Mouse (Mus musculus) gastrocnemius, adult 2 months (tissue): ENCODE results near the gene Srms. TPM values are rescaled to one million over a fixed set of nuclear protein-coding genes. Genes with fewer than 3 reads are reported as not detected.

Experiments
- DNase-seq: peaks from one replicate; pipeline ENCODE4 v3.0.0; 2022
- H3K27ac ChIP-seq: fragments of 200-600 bp; 2 replicates; pipeline ENCODE4 v1.8.1; 2022; ENCODE audit warnings: mild to moderate bottlenecking
- H3K4me3 ChIP-seq: fragments of 200-600 bp; 2 replicates; pipeline ENCODE4 v1.8.1; 2022; ENCODE audit warnings: mild to moderate bottlenecking, moderate library complexity
- CTCF ChIP-seq: fragments of 200-600 bp; IDR thresholded peaks from 2 replicates; pipeline ENCODE4 v1.8.1; 2022; ENCODE audit warnings: antibody characterized with exemption, mild to moderate bottlenecking, moderate library complexity
- intact Hi-C: fragments of 180-260 bp; cut with DNase I; formaldehyde crosslinking; loops from one replicate; pipeline ENCODE4 v1.15.1; 2025
- total RNA-seq, 2 experiments: library from RNA; stranded (reverse); gene quantifications; 2 replicates each; pipeline ENCODE4 v1.2.3; 2021

Gene Srms
- total RNA-seq, 2 experiments from 2014 or later = 0.17 to 0.28 TPM

- H3K27ac ChIP-seq = peak overlapping the region; percentile 93
- intact Hi-C loops = loop anchor here (1.0 to 10.0 kb wide), 5 partner anchors 58 to 408 kb away; partner anchors contain the start of genes Helz2, Prpf6, Rtel1 and Samd10
Observed at GRCm38 (mm10) chr2:181186635-181187034, 26.4 kb downstream of the Srms start.

GRCm38 (mm10) chr2:181180898-181181297 is 32.1 kb downstream of the Srms start:
- intact Hi-C loops = loop anchor here (10.0 kb wide), 2 partner anchors 64 to 414 kb away; partner anchors contain the start of genes Helz2, Prpf6, Samd10 and Zfp512b
- Histone ChIP-seq H3K4me3 (no peak overlapping the region), H3K27ac (no peak overlapping the region)
- no peak for DNase-seq
- no peak for TF ChIP-seq CTCF

More at GRCm38 (mm10) chr2:181186635-181187034, 26.4 kb downstream of the Srms start:
- peak; percentile 100; the same call in 1 of the 2 replicates for TF ChIP-seq CTCF
- DNase-seq = peak; percentile 88
- peak overlapping the region; percentile 78 for H3K4me3 ChIP-seq

DNA sequence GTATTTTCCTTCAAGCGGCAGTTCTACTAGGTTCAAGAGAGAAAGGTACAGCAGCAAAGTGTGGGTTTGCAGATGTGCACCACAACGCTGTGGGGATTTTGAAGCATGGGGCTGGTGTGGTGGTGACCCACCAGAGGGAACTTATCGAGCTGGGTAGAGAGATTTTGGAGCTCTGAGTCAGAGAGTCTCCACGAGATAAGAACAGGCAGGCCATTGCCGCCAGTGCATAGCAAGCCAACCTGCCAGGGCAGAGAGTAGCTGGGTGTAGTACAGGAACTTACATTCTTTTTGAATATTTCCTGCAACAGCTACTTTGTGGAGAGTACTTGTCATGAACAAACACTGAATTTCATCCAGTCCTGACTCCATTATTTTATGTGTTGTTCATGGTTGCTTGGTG is 34.5 kb downstream of the Srms start:
- H3K27ac ChIP-seq = no peak overlapping the region
- intact Hi-C loops = no loop called here
- no peak for DNase-seq
- H3K4me3 ChIP-seq = no peak overlapping the region
- no peak for TF ChIP-seq CTCF

- no peak for DNase-seq
- intact Hi-C loops = no loop called here
- Histone ChIP-seq H3K4me3 (no peak overlapping the region), H3K27ac (no peak overlapping the region)
- TF ChIP-seq CTCF = no peak
Observed at GRCm38 (mm10) chr2:181178015-181178414, 35.0 kb downstream of the Srms start.

GRCm38 (mm10) chr2:181174646-181175045 is 38.3 kb downstream of the Srms start:
- Histone ChIP-seq H3K27ac (no peak overlapping the region), H3K4me3 (no peak overlapping the region)
- intact Hi-C loops = no loop called here
- no peak for TF ChIP-seq CTCF
- DNase-seq = no peak

DNA sequence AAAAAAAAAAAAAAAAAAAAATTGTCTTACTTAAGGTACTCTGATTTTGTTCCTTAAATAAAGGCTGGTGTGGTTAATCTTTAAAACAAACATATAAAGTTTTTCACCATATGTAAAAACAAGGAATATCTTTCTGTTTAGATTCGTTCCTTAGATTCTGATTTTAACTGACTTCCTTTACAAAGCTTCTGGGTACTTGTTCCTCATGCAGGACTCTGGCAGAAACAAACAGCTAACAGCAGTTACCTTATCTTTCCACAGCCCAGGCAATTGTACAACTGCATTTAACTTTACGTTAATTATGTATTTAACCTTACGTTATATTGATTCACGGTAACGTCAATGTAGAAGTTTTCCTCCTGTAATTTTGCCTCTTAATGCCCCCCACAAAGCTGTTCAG is 46.5 kb downstream of the Srms start:
- intact Hi-C loops = no loop called here
- Histone ChIP-seq H3K27ac (no peak overlapping the region), H3K4me3 (no peak overlapping the region)
- TF ChIP-seq CTCF = no peak
- DNase-seq = no peak

DNA sequence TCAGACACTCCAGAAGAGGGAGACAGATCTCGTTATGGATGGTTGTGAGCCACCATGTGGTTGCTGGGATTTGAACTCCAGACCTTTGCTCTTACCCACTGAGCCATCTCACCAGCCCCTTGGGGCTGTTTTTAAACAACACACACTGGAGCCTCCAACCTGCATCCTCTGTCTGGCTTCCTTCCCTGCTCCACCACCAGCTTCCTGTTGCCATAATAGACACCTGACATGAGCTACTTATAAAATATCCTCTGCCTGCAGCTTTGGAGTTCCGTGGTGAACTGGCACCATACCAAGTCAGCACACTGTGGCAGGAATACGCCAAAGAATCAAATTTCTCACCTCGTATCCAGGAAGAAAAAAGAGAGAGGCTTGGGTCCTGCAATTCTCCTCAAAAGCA is 52.2 kb downstream of the Srms start:
- H3K27ac ChIP-seq = peak overlapping the region; percentile 99
- DNase-seq = no peak
- no peak for TF ChIP-seq CTCF
- H3K4me3 ChIP-seq = no peak overlapping the region
- intact Hi-C loops = no loop called here

DNA sequence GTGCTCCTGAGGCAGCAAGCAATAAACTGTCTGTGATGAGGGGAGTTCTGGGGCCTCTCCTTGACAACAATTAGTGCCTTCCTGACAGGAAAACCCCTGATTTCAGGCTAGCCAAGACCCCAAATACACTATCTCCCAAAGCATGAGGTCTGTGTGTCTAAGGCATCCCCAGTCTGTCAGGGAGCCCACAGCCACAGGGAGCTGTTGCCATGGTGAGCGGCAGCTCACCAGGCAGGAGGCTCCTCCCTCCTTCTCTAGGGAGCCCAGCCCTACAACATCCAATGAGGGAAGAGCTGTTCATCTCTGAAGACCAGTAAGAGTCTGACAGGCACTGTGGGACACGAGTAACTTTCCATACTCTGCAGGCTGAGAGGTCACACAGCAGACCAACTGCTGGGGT is 53.2 kb downstream of the Srms start:
- peak; percentile 52 for DNase-seq
- peak overlapping the region; percentile 99 for H3K27ac ChIP-seq
- no peak for TF ChIP-seq CTCF
- H3K4me3 ChIP-seq = peak overlapping the region; percentile 35
- intact Hi-C loops = no loop called here

DNA sequence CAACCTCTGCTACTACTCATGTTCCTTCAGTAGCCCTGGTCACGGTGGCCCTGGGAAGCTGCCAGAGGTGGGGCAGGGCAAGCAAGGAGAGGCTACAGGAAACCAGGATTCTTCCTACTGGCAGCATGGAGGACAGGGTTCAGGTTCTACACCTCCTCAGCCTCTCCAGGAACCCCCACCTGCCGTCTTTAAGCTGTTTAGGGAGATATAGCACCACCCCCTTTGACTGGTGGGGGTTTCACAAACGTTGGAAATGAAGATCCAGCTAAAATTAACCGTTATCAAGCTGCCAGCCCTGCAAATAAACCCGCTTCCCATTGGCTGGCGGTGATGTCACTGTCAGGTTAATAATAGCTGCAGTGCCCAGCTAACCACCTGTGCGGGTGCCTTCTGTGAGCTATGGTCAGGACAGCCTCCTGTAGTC is 53.9 kb downstream of the Srms start:
- peak overlapping the region; percentile 99 for H3K27ac ChIP-seq
- DNase-seq = peak; percentile 90
- H3K4me3 ChIP-seq = no peak overlapping the region; the same call in 1 of the 2 replicates

GRCm38 (mm10) chr2:181158471-181158870 is 54.5 kb downstream of the Srms start:
- intact Hi-C loops = no loop called here
- Histone ChIP-seq H3K27ac (peak overlapping the region; percentile 99), H3K4me3 (peak overlapping the region; percentile 51)
- peak; percentile 62 for DNase-seq
- no peak for TF ChIP-seq CTCF

More for the DNA sequence above, 53.9 kb downstream of the Srms start:
- intact Hi-C loops = no loop called here
- TF ChIP-seq CTCF = no peak

- DNase-seq = peak; percentile 68
- Histone ChIP-seq H3K4me3 (peak overlapping the region; percentile 88), H3K27ac (peak overlapping the region; percentile 99)
- no peak for TF ChIP-seq CTCF
- intact Hi-C loops = no loop called here
Observed at GRCm38 (mm10) chr2:181157716-181158302, 55.2 kb downstream of the Srms start.

DNA sequence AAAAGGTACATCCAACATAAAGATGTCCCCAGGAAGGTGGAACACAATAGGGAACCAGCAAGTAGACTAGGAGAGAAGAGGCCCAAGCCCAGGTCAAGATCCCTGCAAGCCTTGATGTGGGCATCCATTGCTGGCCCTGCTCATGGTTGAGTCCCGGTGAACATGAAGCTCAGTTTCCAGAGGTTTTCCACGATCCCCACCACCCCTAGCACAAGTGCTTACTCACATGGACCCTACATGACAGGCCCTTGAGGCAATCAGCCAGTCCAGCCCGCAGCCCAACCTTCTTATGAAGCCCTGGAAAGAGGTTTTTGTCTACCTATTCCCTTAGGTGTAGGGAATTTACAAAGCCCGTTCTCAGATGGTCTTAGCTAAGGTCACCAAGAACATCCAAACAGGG is 55.8 kb downstream of the Srms start:
- intact Hi-C loops = no loop called here
- no peak for TF ChIP-seq CTCF
- Histone ChIP-seq H3K27ac (peak overlapping the region; percentile 99), H3K4me3 (peak overlapping the region; percentile 88)
- DNase-seq = peak; percentile 38

DNA sequence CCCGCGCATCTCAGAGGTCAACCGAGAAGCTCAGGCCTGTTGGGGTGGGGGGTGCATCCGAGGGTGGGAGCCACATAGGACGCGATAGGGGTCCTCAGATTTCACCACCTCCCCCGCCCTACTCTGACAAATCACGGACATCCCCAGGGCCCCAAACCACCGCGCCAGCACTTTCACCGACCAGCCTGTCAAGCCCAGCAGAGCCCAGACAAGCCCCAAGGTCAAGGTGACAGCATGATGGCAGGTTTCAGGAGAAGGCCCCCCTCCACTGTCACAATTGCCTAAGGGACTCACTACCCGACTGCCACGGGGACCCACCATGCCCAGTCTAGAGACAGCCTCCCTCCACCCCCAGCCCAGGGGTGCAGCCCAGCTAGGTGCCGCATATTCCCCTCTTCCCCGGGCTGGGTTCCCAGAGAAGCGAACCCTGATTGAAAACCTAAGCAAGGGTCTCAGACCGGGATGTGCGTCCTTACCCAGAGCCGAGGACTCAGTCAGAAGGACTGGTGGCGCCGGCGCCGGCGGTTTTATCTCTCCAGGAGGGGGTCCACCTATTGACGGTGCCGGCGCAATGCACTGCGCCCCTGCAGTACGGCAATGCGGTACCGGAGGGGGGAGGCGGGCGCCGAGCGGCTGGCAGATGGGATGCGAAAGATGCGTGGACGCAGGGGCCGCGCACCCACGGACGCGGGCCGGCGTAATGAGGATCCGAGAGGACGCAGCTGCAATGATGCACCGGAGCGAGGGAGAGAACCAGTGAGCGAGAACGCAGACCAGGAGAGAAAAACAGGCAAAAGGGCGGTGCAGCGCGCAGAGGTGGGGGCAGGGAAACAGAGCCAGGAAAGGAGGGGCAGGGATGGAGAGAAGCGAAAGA is 56.5 kb downstream of the Srms start, which contains the start of gene Eef1a2:
Gene Eef1a2 (minus strand): TSS at position 767 of the 874 bp plus-strand sequence.
- Histone ChIP-seq H3K4me3 (peak within 1 kb of the TSS; percentile 88), H3K27ac (peak within 1 kb of the TSS; percentile 99)
- intact Hi-C loops = no loop called here
- peak; percentile 35 for TF ChIP-seq CTCF
- DNase-seq = peak; percentile 78
